Mouse (Mus musculus): ENCODE measurements around the gene Vldlr.

Gene Vldlr

GRCm38 (mm10) chr19:27279174-27279573, 62.9 kb downstream of the Vldlr start:
- TF ChIP-seq GATA4 (IDR thresholded peaks at IDR 0.05; ENCODE audit: insufficient replicate concordance, low read length), result no peak

Data from liver, adult (tissue).